Mouse (Mus musculus): Measurements from ENCODE around the gene Pdgfa. TPM values are rescaled to one million over a fixed set of nuclear protein-coding genes. Genes with fewer than 3 reads are reported as not detected.

Gene Pdgfa
- 0.16 TPM for polyA plus RNA-seq (2017; shearing (Covaris generic))

DNA sequence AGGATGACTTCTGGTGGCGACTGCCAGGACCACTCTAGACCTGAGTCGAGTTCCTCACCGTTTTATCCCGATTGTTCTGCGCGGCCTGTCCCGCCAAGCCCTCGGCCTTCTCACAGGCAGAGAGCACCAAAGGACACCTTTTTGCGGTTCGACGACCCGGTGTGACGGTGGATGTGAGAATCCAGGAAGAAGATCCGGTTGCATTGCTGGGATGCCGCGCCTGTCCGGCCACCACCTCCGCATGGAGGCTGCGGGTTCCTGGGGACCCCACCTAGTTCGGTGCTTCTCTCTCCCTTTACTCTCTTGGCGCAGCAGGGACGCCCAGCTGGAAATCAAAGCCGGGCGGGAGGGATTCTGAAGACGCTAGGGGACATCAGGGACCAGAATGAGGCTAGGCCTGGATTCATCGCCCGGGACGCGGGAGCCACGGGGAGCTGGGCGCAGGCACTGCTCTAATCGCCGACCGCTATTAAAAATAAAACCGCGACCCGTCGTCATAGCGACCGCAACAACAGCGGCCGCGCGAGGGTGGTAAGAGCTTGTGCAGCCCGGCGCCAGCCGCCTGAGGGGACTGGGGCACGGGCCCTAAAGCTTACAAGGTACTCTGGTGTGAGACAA is at the start of gene Pdgfa:
TSS of gene Pdgfa (minus strand) at position 200 of the 618 bp plus-strand sequence.

Other genes with a start within 250 kb of the Pdgfa start
- not detected for gene Fam20c, start 242.9 kb downstream of the Pdgfa start, polyA plus RNA-seq (2017; shearing (Covaris generic))
- not detected for gene Gm5294, start 177.3 kb downstream of the Pdgfa start, polyA plus RNA-seq (2017; shearing (Covaris generic))
- 2.3 TPM for gene Prkar1b, start 152.6 kb upstream of the Pdgfa start, polyA plus RNA-seq (2017; shearing (Covaris generic))
- gene Dnaaf5, start 152.9 kb upstream of the Pdgfa start, polyA plus RNA-seq (2017; shearing (Covaris generic)): 28.7 TPM
- 41.6 TPM for gene Sun1, start 203.3 kb upstream of the Pdgfa start, polyA plus RNA-seq (2017; shearing (Covaris generic))